Mouse (Mus musculus): ENCODE results near the gene Syt7. TPM values are rescaled to one million over a fixed set of nuclear protein-coding genes. Genes with fewer than 3 reads are reported as not detected.

Gene Syt7
- total and polyA plus RNA-seq, 3 experiments, result 0.05 to 3.8 TPM; not detected in 1

GRCm38 (mm10) chr19:10345696-10346095, 43.2 kb upstream of the Syt7 start:
- ATAC-seq (ENCODE audit: extremely low read depth, insufficient number of reproducible peaks, low FRiP score, poor library complexity, severe bottlenecking) (no peak), DNase-seq (ENCODE audit: low spot score) (no peak)
- Histone ChIP-seq H3K9me3 (replicated peaks) (no peaks in the 10 kb centered on the region), H3K4me1 (ENCODE audit: insufficient read depth, low read depth, low read length) (no peaks in the 10 kb centered on the region), H3K36me3 (replicated peaks) (no peaks in the 10 kb centered on the region), H3K27me3 (ENCODE audit: insufficient read depth, low read length) (no peaks in the 10 kb centered on the region; the same call in 1 of the 2 replicates), H3K4me3 (ENCODE audit: low read depth, low read length) (no peak overlapping the region)
- TF ChIP-seq TAL1 (conservative IDR thresholded peaks at IDR 0.05; ENCODE audit: low read depth, low read length) (no peak), POLR2AphosphoS5 (IDR thresholded peaks at IDR 0.05; ENCODE audit: insufficient replicate concordance, low read depth, low read length) (no peak), CTCF (IDR thresholded peaks at IDR 0.05; ENCODE audit: low read depth, low read length) (no peak), GATA1 (IDR thresholded peaks at IDR 0.05; ENCODE audit: borderline replicate concordance, low read length) (no peak), GATA2 (IDR thresholded peaks at IDR 0.05; ENCODE audit: borderline replicate concordance, low read depth, low read length) (no peak)

DNA sequence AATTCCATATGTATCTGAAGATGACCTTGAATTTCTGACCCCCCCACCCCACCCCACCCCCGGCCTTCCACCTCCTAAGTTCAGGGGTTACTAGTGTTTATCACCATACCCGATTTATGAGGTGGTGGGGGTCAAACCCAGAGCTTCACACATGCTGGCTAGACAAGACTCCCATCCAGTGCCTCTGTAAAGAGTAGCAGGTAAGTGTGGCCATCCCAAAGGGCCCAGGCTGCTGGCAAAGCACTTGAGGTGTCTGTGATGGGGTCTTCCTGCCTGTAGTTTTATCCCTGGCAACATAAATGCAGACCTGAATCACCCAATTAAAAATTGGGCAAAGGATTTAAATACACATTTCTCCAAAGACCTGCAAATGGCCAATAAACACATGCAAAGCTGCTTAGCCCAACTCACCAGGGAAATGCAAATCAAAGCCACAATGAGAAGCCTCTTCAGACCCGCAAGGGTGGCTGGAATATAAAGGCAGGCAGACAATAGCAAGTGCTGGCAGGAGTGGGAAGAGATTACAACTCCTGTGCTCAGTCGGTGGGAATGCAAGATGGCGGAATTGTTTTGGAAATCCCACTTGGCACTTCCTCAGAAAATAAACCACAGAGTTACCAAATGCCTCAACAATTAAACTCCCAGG, 41.1 kb upstream of the Syt7 start:
- ATAC-seq (ENCODE audit: extremely low read depth, insufficient number of reproducible peaks, low FRiP score, poor library complexity, severe bottlenecking) (no peak), DNase-seq (ENCODE audit: low spot score) (no peak)
- no peak overlapping the region for H3K4me3 ChIP-seq (ENCODE audit: low read depth, low read length)
- H3K4me1 ChIP-seq (ENCODE audit: insufficient read depth, low read depth, low read length), result no peaks in the 10 kb centered on the region
- no peaks in the 10 kb centered on the region for H3K36me3 ChIP-seq (replicated peaks)
- TF ChIP-seq POLR2AphosphoS5 (IDR thresholded peaks at IDR 0.05; ENCODE audit: insufficient replicate concordance, low read depth, low read length), result no peak
- TF ChIP-seq CTCF (IDR thresholded peaks at IDR 0.05; ENCODE audit: low read depth, low read length), result no peak
- no peak for TF ChIP-seq TAL1 (conservative IDR thresholded peaks at IDR 0.05; ENCODE audit: low read depth, low read length)
- TF ChIP-seq GATA2 (IDR thresholded peaks at IDR 0.05; ENCODE audit: borderline replicate concordance, low read depth, low read length), result no peak
- H3K9me3 ChIP-seq (replicated peaks), result no peaks in the 10 kb centered on the region
- H3K27me3 ChIP-seq (ENCODE audit: insufficient read depth, low read length), result no peaks in the 10 kb centered on the region

GRCm38 (mm10) chr19:10352218-10352617, 36.7 kb upstream of the Syt7 start:
- Histone ChIP-seq H3K27me3 (ENCODE audit: insufficient read depth, low read length) (peaks cover 6% of the 10 kb centered on the region; the same call in 1 of the 2 replicates), H3K9me3 (replicated peaks) (no peaks in the 10 kb centered on the region), H3K4me3 (ENCODE audit: low read depth, low read length) (no peak overlapping the region), H3K4me1 (ENCODE audit: insufficient read depth, low read depth, low read length) (no peaks in the 10 kb centered on the region), H3K36me3 (replicated peaks) (no peaks in the 10 kb centered on the region)
- ATAC-seq (ENCODE audit: extremely low read depth, insufficient number of reproducible peaks, low FRiP score, poor library complexity, severe bottlenecking) (no peak), DNase-seq (ENCODE audit: low spot score) (no peak)
- TF ChIP-seq TAL1 (conservative IDR thresholded peaks at IDR 0.05; ENCODE audit: low read depth, low read length) (no peak), GATA2 (IDR thresholded peaks at IDR 0.05; ENCODE audit: borderline replicate concordance, low read depth, low read length) (no peak), GATA1 (IDR thresholded peaks at IDR 0.05; ENCODE audit: borderline replicate concordance, low read length) (no peak), POLR2AphosphoS5 (IDR thresholded peaks at IDR 0.05; ENCODE audit: insufficient replicate concordance, low read depth, low read length) (no peak), CTCF (IDR thresholded peaks at IDR 0.05; ENCODE audit: low read depth, low read length) (no peak)

- ATAC-seq (ENCODE audit: extremely low read depth, insufficient number of reproducible peaks, low FRiP score, poor library complexity, severe bottlenecking), result no peak
- Histone ChIP-seq H3K36me3 (replicated peaks) (no peaks in the 10 kb centered on the region), H3K27me3 (ENCODE audit: insufficient read depth, low read length) (peaks cover 7% of the 10 kb centered on the region; the same call in 1 of the 2 replicates), H3K9me3 (replicated peaks) (no peaks in the 10 kb centered on the region), H3K4me3 (ENCODE audit: low read depth, low read length) (no peak overlapping the region), H3K4me1 (ENCODE audit: insufficient read depth, low read depth, low read length) (no peaks in the 10 kb centered on the region)
- TF ChIP-seq GATA1 (IDR thresholded peaks at IDR 0.05; ENCODE audit: borderline replicate concordance, low read length) (no peak), TAL1 (conservative IDR thresholded peaks at IDR 0.05; ENCODE audit: low read depth, low read length) (no peak), POLR2AphosphoS5 (IDR thresholded peaks at IDR 0.05; ENCODE audit: insufficient replicate concordance, low read depth, low read length) (no peak), GATA2 (IDR thresholded peaks at IDR 0.05; ENCODE audit: borderline replicate concordance, low read depth, low read length) (no peak)
- no peak for DNase-seq (ENCODE audit: low spot score)
Observed at GRCm38 (mm10) chr19:10354830-10355229, 34.1 kb upstream of the Syt7 start.

DNA sequence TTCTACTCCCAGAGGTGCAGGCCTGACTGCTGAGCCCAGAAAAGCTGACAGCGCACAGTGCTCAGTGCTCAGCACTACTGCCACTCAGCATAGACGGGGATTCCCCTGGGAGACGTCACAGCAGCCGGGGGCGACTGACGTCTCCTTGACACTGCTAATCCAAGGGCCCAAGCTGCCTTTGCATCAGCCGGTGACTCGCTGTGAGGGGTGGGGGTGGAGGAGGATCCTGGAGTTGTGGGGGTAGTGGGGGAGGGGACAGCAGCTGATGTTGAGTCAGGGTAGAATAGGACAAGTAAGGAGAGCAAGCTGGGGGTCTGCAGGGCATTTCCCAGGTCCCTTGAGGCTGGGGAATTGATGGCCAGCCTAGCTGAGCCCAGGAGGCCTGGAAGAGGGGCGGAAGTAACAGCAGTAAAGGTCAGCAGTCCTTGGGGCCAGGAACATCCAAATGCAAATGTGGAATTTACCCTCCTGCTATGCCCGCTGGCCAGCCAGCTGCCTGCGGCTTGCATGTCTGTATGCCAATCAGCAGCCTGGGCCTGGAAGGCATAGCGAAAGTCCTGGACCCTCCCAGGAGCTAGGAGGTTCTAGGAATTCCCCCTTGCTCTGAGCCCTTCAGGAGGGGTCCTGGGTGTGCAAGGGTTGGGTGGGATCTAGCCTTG, 31.9 kb upstream of the Syt7 start:
- no peak for TF ChIP-seq GATA1 (IDR thresholded peaks at IDR 0.05; ENCODE audit: borderline replicate concordance, low read length)
- TF ChIP-seq CTCF (IDR thresholded peaks at IDR 0.05; ENCODE audit: low read depth, low read length), result no peak
- no peak for TF ChIP-seq TAL1 (conservative IDR thresholded peaks at IDR 0.05; ENCODE audit: low read depth, low read length)
- no peak for TF ChIP-seq GATA2 (IDR thresholded peaks at IDR 0.05; ENCODE audit: borderline replicate concordance, low read depth, low read length)
- TF ChIP-seq POLR2AphosphoS5 (IDR thresholded peaks at IDR 0.05; ENCODE audit: insufficient replicate concordance, low read depth, low read length), result no peak
- no peak overlapping the region for H3K4me3 ChIP-seq (ENCODE audit: low read depth, low read length)
- no peaks in the 10 kb centered on the region for H3K9me3 ChIP-seq (replicated peaks)
- no peak for DNase-seq (ENCODE audit: low spot score)
- no peaks in the 10 kb centered on the region for H3K36me3 ChIP-seq (replicated peaks)
- peaks cover 7% of the 10 kb centered on the region; the same call in 1 of the 2 replicates for H3K27me3 ChIP-seq (ENCODE audit: insufficient read depth, low read length)
- no peak for ATAC-seq (ENCODE audit: extremely low read depth, insufficient number of reproducible peaks, low FRiP score, poor library complexity, severe bottlenecking)
- no peaks in the 10 kb centered on the region for H3K4me1 ChIP-seq (ENCODE audit: insufficient read depth, low read depth, low read length)

DNA sequence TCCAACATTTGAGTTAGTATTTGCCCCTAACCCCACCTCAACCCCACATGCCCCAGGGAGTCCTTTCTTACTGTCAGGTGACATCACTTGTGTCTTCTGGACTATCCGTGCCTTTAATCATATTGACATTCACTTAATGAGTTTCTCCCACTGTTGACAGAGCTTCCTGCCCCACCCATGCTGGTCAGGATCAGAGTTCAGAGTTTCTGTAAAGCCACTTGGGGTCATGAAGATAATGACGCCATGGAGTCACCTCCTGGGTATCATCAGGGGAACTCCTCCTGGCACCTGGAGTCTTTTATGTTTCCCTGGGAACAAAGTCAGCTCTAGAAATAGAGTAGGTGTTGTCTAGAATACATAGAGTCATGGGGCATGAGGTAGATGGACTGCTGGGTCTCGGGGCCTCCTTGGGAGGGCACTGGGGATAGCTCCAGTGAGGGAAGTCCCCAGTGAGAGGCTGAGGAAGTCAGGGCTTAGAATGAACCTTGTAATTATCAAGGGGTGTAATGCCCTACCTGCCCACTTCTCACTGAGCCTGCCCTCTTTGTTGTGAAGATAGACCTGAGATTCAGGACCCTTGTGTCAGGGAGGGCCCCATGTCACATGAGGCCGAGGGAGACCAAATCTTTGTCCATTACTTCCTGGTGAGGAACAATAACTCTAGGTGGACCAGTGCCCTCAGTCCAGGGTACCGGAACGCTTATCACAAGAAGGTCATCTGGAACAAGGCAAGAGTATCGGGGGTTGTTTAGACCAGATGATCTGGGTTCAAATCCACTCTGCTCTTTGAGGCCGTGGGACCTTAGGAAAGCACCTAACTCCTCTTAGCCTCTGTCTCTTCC, 29.6 kb upstream of the Syt7 start:
- ATAC-seq (ENCODE audit: extremely low read depth, insufficient number of reproducible peaks, low FRiP score, poor library complexity, severe bottlenecking), result no peak
- Histone ChIP-seq H3K9me3 (replicated peaks) (no peaks in the 10 kb centered on the region), H3K4me1 (ENCODE audit: insufficient read depth, low read depth, low read length) (no peaks in the 10 kb centered on the region), H3K27me3 (ENCODE audit: insufficient read depth, low read length) (peaks cover 16% of the 10 kb centered on the region; the same call in 1 of the 2 replicates), H3K36me3 (replicated peaks) (no peaks in the 10 kb centered on the region), H3K4me3 (ENCODE audit: low read depth, low read length) (no peak overlapping the region)
- no peak for DNase-seq (ENCODE audit: low spot score)
- TF ChIP-seq GATA2 (IDR thresholded peaks at IDR 0.05; ENCODE audit: borderline replicate concordance, low read depth, low read length) (no peak), TAL1 (conservative IDR thresholded peaks at IDR 0.05; ENCODE audit: low read depth, low read length) (no peak), POLR2AphosphoS5 (IDR thresholded peaks at IDR 0.05; ENCODE audit: insufficient replicate concordance, low read depth, low read length) (no peak), CTCF (IDR thresholded peaks at IDR 0.05; ENCODE audit: low read depth, low read length) (no peak), GATA1 (IDR thresholded peaks at IDR 0.05; ENCODE audit: borderline replicate concordance, low read length) (no peak)

Measured in G1E (cell line).